Mouse (Mus musculus): ENCODE results near the gene Zmynd10.

Gene Zmynd10

GRCm38 (mm10) chr9:107545602-107546001 lies 1.5 kb upstream of the Zmynd10 start:
- CTCF ChIA-PET, result interaction anchor here in 2 of 4 experiments (0.6 to 2.0 kb wide), 7 partner anchors 9 to 206 kb away, joined by 3 to 4 read pairs (median 4); no protein-coding TSS in a partner anchor
- POLR2A ChIA-PET, result interaction anchor here in 2 of 4 experiments (0.7 to 9.0 kb wide), 7 partner anchors 10 to 146 kb away, joined by 3 to 62 read pairs (median 4); partner anchors contain the start of genes Cacna2d2 (in 1 of the 2) and Tmem115 (in 1 of the 2)

- POLR2A ChIA-PET, result interaction anchor here in 3 of 4 experiments (0.8 to 8.8 kb wide), 11 partner anchors 14 to 325 kb away, joined by 3 to 92 read pairs (median 5); partner anchors contain the start of genes Gnai2 (in 1 of the 3), Hyal2 (in 1 of the 3), Hyal3 (in 1 of the 3) and Ifrd2 (in 1 of the 3)
- CTCF ChIA-PET, result interaction anchor here in 2 of 4 experiments (0.8 to 1.9 kb wide), 6 partner anchors 13 to 174 kb away, joined by 3 to 6 read pairs (median 3); partner anchors contain the start of gene Tusc2 (in 1 of the 2)
Measured at GRCm38 (mm10) chr9:107547957-107548356, 859 bp downstream of the Zmynd10 start.

- CTCF ChIA-PET, result no interaction called here
- POLR2A ChIA-PET, result interaction anchor here in 2 of 4 experiments (0.9 to 8.8 kb wide), 9 partner anchors 15 to 81 kb away, joined by 3 to 92 read pairs (median 7); partner anchors contain the start of genes Hyal3 (in 2 of the 2), Hyal1 (in 1 of the 2), Hyal2 (in 1 of the 2) and Tmem115 (in 1 of the 2)
Measured at GRCm38 (mm10) chr9:107548820-107549219, 1.7 kb downstream of the Zmynd10 start.

GRCm38 (mm10) chr9:107549297-107550074 lies 2.4 kb downstream of the Zmynd10 start:
- ChIA-PET POLR2A (interaction anchor here in 3 of 4 experiments (0.9 to 8.8 kb wide), 15 partner anchors 8 to 657 kb away, joined by 3 to 129 read pairs (median 8); partner anchors contain the start of genes Cyb561d2 (in 2 of the 3), Hyal2 (in 2 of the 3), Nprl2 (in 2 of the 3) and Tmem115 (in 2 of the 3)), CTCF (interaction anchor here in 2 of 4 experiments (1.5 to 1.8 kb wide), 2 partner anchors 8 to 175 kb away, joined by 4 to 6 read pairs; partner anchors contain the start of genes Cyb561d2 (in 1 of the 2) and Nprl2 (in 1 of the 2))

- POLR2A ChIA-PET, result interaction anchor here in 3 of 4 experiments (0.7 to 8.8 kb wide), 24 partner anchors 8 to 658 kb away, joined by 3 to 129 read pairs (median 4); partner anchors contain the start of genes Cyb561d2 (in 3 of the 3), Hyal1 (in 3 of the 3), Nprl2 (in 3 of the 3) and Tusc2 (in 3 of the 3)
- CTCF ChIA-PET, result interaction anchor here in 3 of 4 experiments (0.6 to 1.9 kb wide), 12 partner anchors 9 to 176 kb away, joined by 3 to 6 read pairs (median 3); partner anchors contain the start of genes Cyb561d2 (in 1 of the 3), Hyal1 (in 1 of the 3), Nprl2 (in 1 of the 3) and Tmem115 (in 1 of the 3)
Measured at GRCm38 (mm10) chr9:107550491-107551116, 3.5 kb downstream of the Zmynd10 start.

- POLR2A ChIA-PET, result interaction anchor here in 3 of 4 experiments (0.7 to 8.8 kb wide), 24 partner anchors 8 to 79 kb away, joined by 3 to 129 read pairs (median 4); partner anchors contain the start of genes Cyb561d2 (in 3 of the 3), Hyal1 (in 3 of the 3), Nprl2 (in 3 of the 3) and Tusc2 (in 3 of the 3)
- CTCF ChIA-PET, result interaction anchor here in 3 of 4 experiments (0.6 to 1.9 kb wide), 11 partner anchors 10 to 177 kb away, joined by 3 to 6 read pairs (median 3); partner anchors contain the start of genes Cyb561d2 (in 1 of the 3), Hyal1 (in 1 of the 3), Nprl2 (in 1 of the 3) and Tmem115 (in 1 of the 3)
Measured at GRCm38 (mm10) chr9:107551117-107551889, 4.2 kb downstream of the Zmynd10 start, which contains the start of gene Rassf1. TSS of gene Rassf1 (plus strand) at chr9:107551555.

- ChIA-PET CTCF (interaction anchor here in 2 of 4 experiments (1.1 to 1.9 kb wide), 2 partner anchors 17 to 61 kb away, joined by 3 to 5 read pairs; no protein-coding TSS in a partner anchor), POLR2A (interaction anchor here in 2 of 4 experiments (0.9 to 8.8 kb wide), 11 partner anchors 10 to 79 kb away, joined by 3 to 129 read pairs (median 8); partner anchors contain the start of genes Cyb561d2 (in 2 of the 2), Hyal1 (in 2 of the 2), Hyal2 (in 2 of the 2) and Nprl2 (in 2 of the 2))
Measured at GRCm38 (mm10) chr9:107551890-107552355, 4.8 kb downstream of the Zmynd10 start.

- ChIA-PET POLR2A (interaction anchor here in 3 of 4 experiments (1.0 to 8.8 kb wide), 12 partner anchors 10 to 78 kb away, joined by 3 to 129 read pairs (median 18); partner anchors contain the start of genes Cyb561d2 (in 3 of the 3), Nprl2 (in 3 of the 3), Hyal1 (in 2 of the 3) and Hyal2 (in 2 of the 3)), CTCF (interaction anchor here in 1 of 4 experiments (1.4 kb wide), 1 partner anchor 10 kb away, joined by 7 read pairs; the partner anchor contains the start of gene Tusc2)
Measured at GRCm38 (mm10) chr9:107552690-107553393, 5.7 kb downstream of the Zmynd10 start.

GRCm38 (mm10) chr9:107553541-107554318 lies 6.6 kb downstream of the Zmynd10 start:
- CTCF ChIA-PET, result interaction anchor here in 3 of 4 experiments (0.7 to 1.8 kb wide), 18 partner anchors 8 to 500 kb away, joined by 3 to 14 read pairs (median 3); partner anchors contain the start of genes Tusc2 (in 2 of the 3), Amigo3 (in 1 of the 3), Cyb561d2 (in 1 of the 3) and Hyal1 (in 1 of the 3)
- POLR2A ChIA-PET, result interaction anchor here (0.6 to 8.8 kb wide), 45 partner anchors 9 to 752 kb away, joined by 3 to 129 read pairs (median 6); partner anchors contain the start of genes Tusc2 (in 4 of the 4), Cyb561d2 (in 3 of the 4), Hyal1 (in 3 of the 4) and Hyal2 (in 3 of the 4)

GRCm38 (mm10) chr9:107554319-107554825 lies 7.3 kb downstream of the Zmynd10 start:
- POLR2A ChIA-PET, result interaction anchor here (0.6 to 8.8 kb wide), 56 partner anchors 9 to 756 kb away, joined by 3 to 129 read pairs (median 5); partner anchors contain the start of genes Tusc2 (in 4 of the 4), Cyb561d2 (in 3 of the 4), Hyal1 (in 3 of the 4) and Hyal2 (in 3 of the 4)
- CTCF ChIA-PET, result interaction anchor here in 3 of 4 experiments (0.5 to 1.8 kb wide), 21 partner anchors 9 to 1736 kb away, joined by 3 to 14 read pairs (median 3); partner anchors contain the start of genes Tusc2 (in 2 of the 3), Amigo3 (in 1 of the 3), Cyb561d2 (in 1 of the 3) and Hyal1 (in 1 of the 3)

GRCm38 (mm10) chr9:107555031-107555457 lies 7.9 kb downstream of the Zmynd10 start:
- ChIA-PET POLR2A (interaction anchor here (0.6 to 8.8 kb wide), 50 partner anchors 9 to 756 kb away, joined by 3 to 129 read pairs (median 6); partner anchors contain the start of genes Cyb561d2 (in 3 of the 4), Hyal1 (in 3 of the 4), Hyal2 (in 3 of the 4) and Hyal3 (in 3 of the 4)), CTCF (interaction anchor here in 3 of 4 experiments (0.5 to 1.8 kb wide), 17 partner anchors 8 to 1737 kb away, joined by 3 to 14 read pairs (median 3); partner anchors contain the start of genes Cyb561d2 (in 1 of the 3), Hyal1 (in 1 of the 3), Hyal2 (in 1 of the 3) and Nprl2 (in 1 of the 3))

- ChIA-PET CTCF (interaction anchor here in 2 of 4 experiments (0.6 to 1.8 kb wide), 4 partner anchors 10 to 22 kb away, joined by 3 to 14 read pairs (median 4); partner anchors contain the start of genes Hyal2 (in 1 of the 2) and Tmem115 (in 1 of the 2)), POLR2A (interaction anchor here (0.7 to 8.8 kb wide), 21 partner anchors 8 to 268 kb away, joined by 3 to 129 read pairs (median 7); partner anchors contain the start of genes Hyal2 (in 3 of the 4), Tusc2 (in 3 of the 4), Cyb561d2 (in 2 of the 4) and Hyal3 (in 2 of the 4))
Measured at GRCm38 (mm10) chr9:107555701-107556100, 8.6 kb downstream of the Zmynd10 start.

- CTCF ChIA-PET, result interaction anchor here in 2 of 4 experiments (0.6 to 1.1 kb wide), 2 partner anchors 22 to 182 kb away, joined by 3 read pairs; partner anchors contain the start of gene Tmem115 (in 1 of the 2)
- POLR2A ChIA-PET, result interaction anchor here (0.6 to 8.8 kb wide), 16 partner anchors 10 to 208 kb away, joined by 3 to 129 read pairs (median 6); partner anchors contain the start of genes Hyal2 (in 3 of the 4), Cyb561d2 (in 2 of the 4), Hyal1 (in 2 of the 4) and Hyal3 (in 2 of the 4)
Measured at GRCm38 (mm10) chr9:107556346-107556745, 9.2 kb downstream of the Zmynd10 start.

Data from embryonic stem cell, embryonic (primary cell).